ENCODE assay signal across 9 mouse cellular contexts in the genomic region with DNA sequence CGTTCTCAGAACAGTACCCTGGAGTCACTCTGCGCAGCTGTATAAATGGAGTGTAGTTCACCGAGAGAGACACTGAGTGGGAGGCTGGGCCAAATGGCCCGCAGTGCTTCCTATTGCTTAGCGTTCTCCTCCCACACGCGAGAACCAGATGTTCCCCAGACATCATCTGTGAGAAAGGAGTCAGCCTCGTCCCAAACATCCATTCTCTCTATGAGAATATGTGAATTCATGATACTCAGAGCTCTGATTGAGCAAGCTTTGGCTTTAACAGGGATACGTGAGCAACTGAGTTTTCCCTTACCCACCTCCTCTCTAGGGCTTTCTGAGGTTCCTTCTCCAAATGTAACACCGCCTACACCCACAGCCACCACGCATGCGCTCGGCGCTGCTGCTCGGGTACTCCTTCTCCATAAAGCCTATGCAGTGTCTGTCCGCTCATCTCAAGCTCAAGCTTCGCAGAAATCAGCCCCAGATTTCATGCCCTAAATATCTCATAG. TPM values are rescaled to one million over a fixed set of nuclear protein-coding genes. Genes with fewer than 3 reads are reported as not detected.
DNase-seq lines count a peak whose midpoint lies in the region; ATAC-seq lines count a peak whose summit lies in the region.
"Had no signal": no experiment of that assay in that cellular context is flagged by ENCODE, and none has a peak within 500 bp of the region (broad histone marks: within the 10 kb centered on the region; RNA-seq: fewer than 3 reads in every experiment).

No protein-coding gene starts in this region.

- WGBS in kidney, embryonic 15.5 days: 40% methylated on average over 17 of the region's 17 CpGs
- WGBS in midbrain, embryonic 10.5 days: 86% methylated on average over 17 of the region's 17 CpGs

- H3K36me3 ChIP-seq in kidney, embryonic 15.5 days: peaks cover 5% of the 10 kb centered on the region; the same call in 1 of the 2 replicates
- no peaks in the 10 kb centered on the region for H3K36me3 ChIP-seq in midbrain, embryonic 10.5 days
- H3K36me3 ChIP-seq: G1E had no signal

- no peaks in the 10 kb centered on the region for H3K9me3 ChIP-seq in kidney, embryonic 15.5 days (replicated peaks)
- H3K9me3 ChIP-seq in midbrain, embryonic 10.5 days (replicated peaks): no peaks in the 10 kb centered on the region

- H3K9ac ChIP-seq in kidney, embryonic 15.5 days: no peak overlapping the region

- H3K4me1 ChIP-seq in kidney, embryonic 15.5 days: peaks cover 69% of the 10 kb centered on the region
- H3K4me1 ChIP-seq in brown adipose tissue, adult 24 weeks (ENCODE audit: control insufficient read depth, insufficient read depth, insufficient read length, low read length): peaks cover 25% of the 10 kb centered on the region
- H3K4me1 ChIP-seq in midbrain, embryonic 10.5 days: peaks cover 4% of the 10 kb centered on the region; the same call in 1 of the 2 replicates

- peak overlapping the region; percentile 79 for H3K27ac ChIP-seq in kidney, embryonic 15.5 days
- peak overlapping the region; percentile 30 for H3K27ac ChIP-seq in brown adipose tissue, adult 24 weeks (replicated peaks; ENCODE audit: low read depth, low read length)
- H3K27ac ChIP-seq in midbrain, embryonic 10.5 days (replicated peaks): no peak overlapping the region

- H3K4me2 ChIP-seq in kidney, embryonic 15.5 days: peak overlapping the region; percentile 34

- no peak for DNase-seq in kidney, postnatal 36 days
- DNase-seq in heart, adult 18-20 months: peak; percentile 83 to 90
- DNase-seq in kidney, postnatal 10 days: peak; percentile 68
- DNase-seq in midbrain, embryonic 10.5 days (ENCODE audit: low spot score): no peak
- no peak for DNase-seq in spleen, postnatal 10 days (ENCODE audit: low spot score in 2 of 2)

- no peaks in the 10 kb centered on the region for H3K27me3 ChIP-seq in kidney, embryonic 15.5 days
- H3K27me3 ChIP-seq in midbrain, embryonic 10.5 days (ENCODE audit: low read depth, poor library complexity, severe bottlenecking): no peaks in the 10 kb centered on the region

- H3K4me3 ChIP-seq in kidney, embryonic 15.5 days (replicated peaks): no peak overlapping the region
- H3K4me3 ChIP-seq in brown adipose tissue, adult 24 weeks (ENCODE audit: insufficient read depth, low read depth, low read length): peak overlapping the region; percentile 15; the same call in 1 of the 2 replicates
- H3K4me3 ChIP-seq in midbrain, embryonic 10.5 days: no peak overlapping the region

- ATAC-seq in kidney, embryonic 15.5 days (replicated peaks; ENCODE audit: low FRiP score): peak; percentile 23; the same call in 1 of the 2 replicates
- ATAC-seq in megakaryocyte, adult 5-6 weeks (ENCODE audit: poor library complexity, severe bottlenecking): peak; percentile 52

RNA-seq across cellular contexts. Expression of a gene that starts 22.5 kb away (rescaled TPM):
- 31.1 and 31.4 TPM in 2 replicates for polyA plus RNA-seq in kidney, embryonic 15.5 days (2015; fragmentation: Nextera tagmentation; extraction: Ambion mirVana)
- polyA plus RNA-seq in brown adipose tissue, adult 24 weeks (2012; ENCODE audit: insufficient read depth, insufficient read length, missing spikeins): 6.5 and 6.6 TPM in 2 replicates
- total RNA-seq in heart, adult 18-20 months (2021): 10 to 100 TPM; 23.2 to 24.1 TPM
- 7.8 and 8.0 TPM in 2 replicates for total RNA-seq in megakaryocyte, adult 5-6 weeks (2015)
- total RNA-seq in megakaryocyte, adult 5-6 weeks (2017): 2.8 and 3.0 TPM in 2 replicates
- polyA plus RNA-seq in midbrain, embryonic 10.5 days (2016; fragmentation: Nextera tagmentation; extraction: Ambion mirVana): 5.2 and 6.1 TPM in 2 replicates
- polyA plus RNA-seq: G1E had no signal

Comparison
In these comparisons a context has a peak if more than half of its experiments do, and no peak if none do; other contexts are left out.
1. DNase-seq: peak in heart, adult 18-20 months (2 of 2) and kidney, postnatal 10 days (single experiment); none in kidney, postnatal 36 days (0 of 2), midbrain, embryonic 10.5 days (single experiment) and spleen, postnatal 10 days (0 of 2).